Mouse (Mus musculus): ENCODE measurements around the gene Olfr20. TPM values are rescaled to one million over a fixed set of nuclear protein-coding genes. Genes with fewer than 3 reads are reported as not detected.
"Not testable (repeated sequence)": the region's sequence is repeated elsewhere in the genome, so short reads cannot be mapped to it uniquely, and the experiment has no call there.

The Olfr20 gene
- 0.31 and 0.47 TPM in 2 replicates for polyA plus RNA-seq (2012; rRNA removed)
- polyA plus RNA-seq (2014; fragmentation: Nextera tagmentation; extraction: Ambion mirVana): 0.05 TPM in 1 of 2 replicates, not detected in the other

DNA sequence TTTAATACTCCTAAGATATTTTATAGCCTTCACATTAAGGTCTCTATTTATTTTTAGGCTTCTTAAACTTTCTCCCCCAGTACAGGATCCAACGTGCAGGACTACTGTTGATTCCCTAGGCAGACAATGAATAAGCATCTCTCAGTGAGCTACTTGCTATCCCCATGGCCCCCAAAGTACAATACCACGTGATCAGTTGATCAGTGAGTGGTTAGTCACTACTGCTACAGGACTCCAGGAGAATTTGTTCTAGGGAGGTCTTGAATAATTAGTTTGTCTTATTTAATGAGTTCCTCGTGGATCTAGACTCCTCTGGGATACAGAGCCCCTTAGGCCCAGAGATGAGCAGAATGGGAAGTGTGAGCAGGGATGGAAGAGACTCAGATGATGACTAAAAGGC is at the start of gene Olfr20:
Olfr20 (plus strand) TSS at position 301 of the 400 bp plus-strand sequence.
- no peaks in the 10 kb centered on the region for H3K4me1 ChIP-seq (replicated peaks; ENCODE audit: control insufficient read depth in 2 of 2, insufficient read depth in 2 of 2, low read length in 1 of 2)
- H3K27me3 ChIP-seq (ENCODE audit: control insufficient read depth, insufficient read depth, low read length): no peaks in the 10 kb centered on the region
- H3K9me3 ChIP-seq (ENCODE audit: control insufficient read depth, low read length): no peaks in the 10 kb centered on the region
- TF ChIP-seq EP300 (IDR thresholded peaks at IDR 0.05; ENCODE audit: low read depth) (no peak), CTCF (IDR thresholded peaks at IDR 0.05; ENCODE audit: low read depth) (no peak)
- no peaks in the 10 kb centered on the region for H3K36me3 ChIP-seq (replicated peaks; ENCODE audit: control insufficient read depth, insufficient read depth, low read depth)
- no peak within 1 kb of the TSS for H3K4me2 ChIP-seq (ENCODE audit: low read depth)
- WGBS (ENCODE audit: insufficient replicate concordance): 27% methylated on average over 3 of the region's 3 CpGs
- no peak within 1 kb of the TSS for H3K4me3 ChIP-seq (ENCODE audit: insufficient read depth in 1 of 2, low read depth in 2 of 2, low read length in 2 of 2)
- ATAC-seq (ENCODE audit: insufficient read depth) (no peak), DNase-seq (ENCODE audit: low read depth in 3 of 3, low spot score in 3 of 3) (no peak)
- H3K27ac ChIP-seq: no peak within 1 kb of the TSS
- no peak within 1 kb of the TSS for H3K9ac ChIP-seq (replicated peaks)

DNA sequence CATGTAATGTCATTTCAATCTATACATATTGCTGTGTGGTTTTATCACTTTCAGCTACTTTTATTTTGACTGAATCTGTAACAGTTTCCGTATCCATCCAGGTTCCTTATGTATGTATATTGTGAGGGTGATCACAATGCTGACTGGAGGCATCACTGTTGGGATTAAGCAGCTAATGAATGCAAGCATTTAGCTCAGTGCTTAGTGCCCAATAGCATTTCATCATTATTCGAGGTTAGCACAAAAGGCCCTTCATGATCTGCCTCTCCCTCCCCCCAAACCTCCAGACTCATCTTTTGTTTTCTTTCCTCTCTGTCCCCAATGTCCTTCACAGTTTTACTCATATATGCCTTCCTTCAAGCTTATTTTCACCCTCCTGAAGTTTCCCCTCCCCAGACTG is 47.5 kb upstream of the Olfr20 start:
- no peaks in the 10 kb centered on the region for H3K27me3 ChIP-seq (ENCODE audit: control insufficient read depth, insufficient read depth, low read length)
- H3K36me3 ChIP-seq (replicated peaks; ENCODE audit: control insufficient read depth, insufficient read depth, low read depth): no peaks in the 10 kb centered on the region
- H3K9ac ChIP-seq (replicated peaks): no peak overlapping the region
- H3K27ac ChIP-seq: no peak overlapping the region
- ATAC-seq (ENCODE audit: insufficient read depth) (no peak), DNase-seq (ENCODE audit: low read depth in 3 of 3, low spot score in 3 of 3) (no peak)
- WGBS (ENCODE audit: insufficient replicate concordance): 30% methylated on average over 2 of the region's 2 CpGs
- H3K9me3 ChIP-seq (ENCODE audit: control insufficient read depth, low read length): no peaks in the 10 kb centered on the region
- no peaks in the 10 kb centered on the region for H3K4me1 ChIP-seq (replicated peaks; ENCODE audit: control insufficient read depth in 2 of 2, insufficient read depth in 2 of 2, low read length in 1 of 2)
- no peak overlapping the region for H3K4me3 ChIP-seq (ENCODE audit: insufficient read depth in 1 of 2, low read depth in 2 of 2, low read length in 2 of 2)
- no peak overlapping the region for H3K4me2 ChIP-seq (ENCODE audit: low read depth)
- TF ChIP-seq EP300 (IDR thresholded peaks at IDR 0.05; ENCODE audit: low read depth): no peak
- TF ChIP-seq CTCF (IDR thresholded peaks at IDR 0.05; ENCODE audit: low read depth): no peak

DNA sequence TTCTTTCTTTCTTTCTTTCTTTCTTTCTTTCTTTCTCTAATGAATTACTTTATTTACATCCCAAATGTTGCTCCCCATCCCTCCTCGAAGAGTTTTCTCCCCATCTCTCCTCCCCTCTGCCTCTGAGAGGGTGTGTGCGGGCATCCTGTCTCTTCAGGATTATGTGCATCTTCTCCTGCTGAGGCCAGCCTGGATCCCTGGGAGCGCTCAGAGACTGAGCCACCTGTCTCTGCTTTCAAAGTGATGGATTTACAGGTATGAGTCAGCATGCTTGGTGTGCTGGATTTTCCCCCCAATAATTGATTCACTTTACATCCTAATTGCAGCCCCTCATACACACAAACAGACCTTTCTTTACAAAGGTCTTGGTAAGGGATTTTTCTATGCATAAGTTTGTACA is 34.6 kb upstream of the Olfr20 start:
- no peak overlapping the region for H3K4me3 ChIP-seq (ENCODE audit: insufficient read depth in 1 of 2, low read depth in 2 of 2, low read length in 2 of 2)
- WGBS (ENCODE audit: insufficient replicate concordance): 28% methylated on average over 3 of the region's 3 CpGs
- TF ChIP-seq CTCF (IDR thresholded peaks at IDR 0.05; ENCODE audit: low read depth): no peak
- TF ChIP-seq EP300 (IDR thresholded peaks at IDR 0.05; ENCODE audit: low read depth): no peak
- no peak overlapping the region for H3K4me2 ChIP-seq (ENCODE audit: low read depth)
- no peaks in the 10 kb centered on the region for H3K4me1 ChIP-seq (replicated peaks; ENCODE audit: control insufficient read depth in 2 of 2, insufficient read depth in 2 of 2, low read length in 1 of 2)
- no peak for ATAC-seq (ENCODE audit: insufficient read depth)
- no peak overlapping the region for H3K27ac ChIP-seq
- H3K9me3 ChIP-seq (ENCODE audit: control insufficient read depth, low read length): no peaks in the 10 kb centered on the region
- no peak for DNase-seq (ENCODE audit: low read depth in 3 of 3, low spot score in 3 of 3)
- H3K27me3 ChIP-seq (ENCODE audit: control insufficient read depth, insufficient read depth, low read length): no peaks in the 10 kb centered on the region
- H3K36me3 ChIP-seq (replicated peaks; ENCODE audit: control insufficient read depth, insufficient read depth, low read depth): no peaks in the 10 kb centered on the region
- no peak overlapping the region for H3K9ac ChIP-seq (replicated peaks)

DNA sequence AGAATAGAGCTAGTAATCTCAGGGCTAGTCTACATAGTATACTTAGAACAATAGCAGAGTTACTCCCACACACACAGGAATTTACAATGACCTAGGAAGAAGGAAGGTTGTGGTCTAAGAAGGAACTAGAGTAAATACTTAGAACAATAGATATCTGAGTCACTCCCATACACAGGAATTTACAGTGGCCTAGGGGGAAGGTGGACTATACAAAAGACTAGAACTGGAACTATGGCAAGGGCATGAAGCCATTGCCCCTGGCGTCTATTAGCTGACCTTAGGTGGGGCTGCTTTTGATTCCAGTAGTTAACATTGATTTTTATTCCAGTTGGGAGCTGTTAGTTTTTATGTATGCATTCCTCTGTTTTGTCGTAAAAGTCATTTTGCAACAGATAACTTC is 32.0 kb upstream of the Olfr20 start:
- not testable (repeated sequence) for H3K27ac ChIP-seq; H3K27me3 ChIP-seq (ENCODE audit: control insufficient read depth, insufficient read depth, low read length); H3K9me3 ChIP-seq (ENCODE audit: control insufficient read depth, low read length); H3K9ac ChIP-seq (replicated peaks); H3K4me2 ChIP-seq (ENCODE audit: low read depth); H3K36me3 ChIP-seq (replicated peaks; ENCODE audit: control insufficient read depth, insufficient read depth, low read depth); H3K4me1 ChIP-seq (replicated peaks; ENCODE audit: control insufficient read depth in 2 of 2, insufficient read depth in 2 of 2, low read length in 1 of 2); DNase-seq (ENCODE audit: low read depth in 3 of 3, low spot score in 3 of 3); ATAC-seq (ENCODE audit: insufficient read depth); H3K4me3 ChIP-seq (ENCODE audit: insufficient read depth in 1 of 2, low read depth in 2 of 2, low read length in 2 of 2)
- WGBS (ENCODE audit: insufficient replicate concordance): 49% methylated on average over 2 of the region's 2 CpGs

DNA sequence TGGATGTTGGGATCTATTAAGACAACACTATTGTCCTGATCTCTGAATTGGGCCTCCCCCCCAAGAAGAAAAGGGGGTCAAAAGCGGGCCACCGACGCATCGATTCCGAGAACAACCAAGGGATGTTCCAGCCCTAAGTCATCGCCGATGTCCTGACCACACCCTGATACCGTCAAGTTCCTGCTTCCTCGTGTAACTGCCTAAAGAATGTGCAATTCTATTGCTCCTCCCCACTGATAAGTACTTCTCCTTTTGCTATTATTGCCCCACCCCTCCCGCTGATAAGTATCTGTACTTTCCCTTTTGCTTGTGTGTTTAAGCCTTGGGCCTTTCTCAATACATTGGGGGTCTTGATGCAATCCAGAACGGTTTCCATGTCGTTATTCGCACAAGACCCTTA is 29.5 kb upstream of the Olfr20 start:
- not testable (repeated sequence) for H3K4me2 ChIP-seq (ENCODE audit: low read depth); H3K27me3 ChIP-seq (ENCODE audit: control insufficient read depth, insufficient read depth, low read length); H3K9me3 ChIP-seq (ENCODE audit: control insufficient read depth, low read length); DNase-seq (ENCODE audit: low read depth in 3 of 3, low spot score in 3 of 3); H3K36me3 ChIP-seq (replicated peaks; ENCODE audit: control insufficient read depth, insufficient read depth, low read depth); ATAC-seq (ENCODE audit: insufficient read depth); H3K4me3 ChIP-seq (ENCODE audit: insufficient read depth in 1 of 2, low read depth in 2 of 2, low read length in 2 of 2); H3K9ac ChIP-seq (replicated peaks); H3K27ac ChIP-seq; H3K4me1 ChIP-seq (replicated peaks; ENCODE audit: control insufficient read depth in 2 of 2, insufficient read depth in 2 of 2, low read length in 1 of 2)
- WGBS (ENCODE audit: insufficient replicate concordance): 77% methylated on average over 13 of the region's 13 CpGs

Data from liver, embryonic 14.5 days (tissue).